Mouse (Mus musculus): ENCODE results near the gene Ccno. TPM values are rescaled to one million over a fixed set of nuclear protein-coding genes. Genes with fewer than 3 reads are reported as not detected.
"Not testable (repeated sequence)": the region's sequence is repeated elsewhere in the genome, so short reads cannot be mapped to it uniquely, and the experiment has no call there.

Gene Ccno
- total RNA-seq, 2 experiments from 2014 or later = 6.3 to 7.4 TPM

DNA sequence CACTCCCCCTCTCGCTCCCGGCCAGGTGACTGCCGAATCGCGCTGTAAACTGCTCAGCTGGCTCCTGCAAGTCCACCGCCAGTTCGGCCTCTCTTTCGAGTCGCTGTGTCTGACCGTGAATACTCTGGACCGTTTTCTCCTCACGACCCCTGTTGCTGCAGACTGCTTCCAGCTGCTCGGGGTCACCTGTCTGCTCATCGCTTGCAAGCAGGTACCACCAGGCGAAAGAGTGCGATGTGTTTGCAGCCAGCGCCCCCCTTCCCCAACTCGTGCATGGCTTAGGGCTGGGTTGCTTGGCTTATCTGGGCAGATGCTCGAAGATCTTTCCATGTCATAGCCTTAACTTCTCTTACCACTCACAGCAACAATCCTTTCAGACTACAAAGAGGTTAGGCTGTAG lies 1.3 kb downstream of the Ccno start:
- TF ChIP-seq CTCF (conservative IDR thresholded peaks at IDR 0.05) = no peak
- no peak for DNase-seq (ENCODE audit: low spot score in 2 of 2)
- Histone ChIP-seq H3K27ac (no peak overlapping the region), H3K4me3 (peak overlapping the region; percentile 77)

DNA sequence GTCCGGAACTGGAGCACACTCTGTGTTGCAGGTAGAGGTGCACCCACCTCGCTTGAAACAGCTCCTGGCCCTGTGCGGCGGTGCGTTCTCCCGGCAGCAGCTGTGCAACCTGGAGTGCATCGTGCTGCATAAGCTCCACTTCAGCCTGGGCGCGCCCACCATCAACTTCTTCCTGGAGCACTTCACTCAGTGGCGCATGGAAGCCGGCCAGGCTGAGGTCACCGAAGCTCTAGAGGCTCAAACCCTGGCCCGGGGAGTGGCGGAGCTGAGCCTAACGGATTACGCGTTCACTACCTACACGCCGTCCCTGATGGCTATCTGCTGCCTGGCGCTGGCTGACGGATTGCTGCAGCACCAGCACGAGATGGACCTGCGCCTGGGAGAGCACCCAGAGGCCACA lies 1.9 kb downstream of the Ccno start:
- no peak for DNase-seq (ENCODE audit: low spot score in 2 of 2)
- H3K4me3 ChIP-seq = no peak overlapping the region; the same call in 1 of the 2 replicates
- H3K27ac ChIP-seq = no peak overlapping the region
- TF ChIP-seq CTCF (conservative IDR thresholded peaks at IDR 0.05) = no peak

DNA sequence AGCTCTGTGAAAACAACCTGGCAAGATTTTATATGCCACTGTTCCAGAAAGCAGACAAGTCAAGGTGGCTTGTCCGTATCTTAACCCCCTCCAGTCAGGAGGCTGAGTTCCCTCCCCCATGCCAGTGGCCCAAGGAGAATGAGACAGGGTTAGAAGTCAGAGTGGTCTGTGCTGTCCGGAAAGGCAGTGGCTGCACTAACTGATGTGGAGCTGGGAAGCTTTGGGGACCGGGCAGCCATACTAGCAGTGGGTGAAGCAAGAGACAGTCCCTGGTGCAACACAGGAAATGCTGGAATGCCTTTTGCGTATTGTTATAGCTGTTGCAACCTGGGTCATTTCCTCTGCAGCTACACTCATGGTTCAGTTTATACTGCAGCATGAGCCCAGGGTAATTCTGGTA lies 2.7 kb downstream of the Ccno start:
- Histone ChIP-seq H3K27ac (no peak overlapping the region), H3K4me3 (no peak overlapping the region)
- no peak for DNase-seq (ENCODE audit: low spot score in 2 of 2)
- TF ChIP-seq CTCF (conservative IDR thresholded peaks at IDR 0.05) = no peak

DNA sequence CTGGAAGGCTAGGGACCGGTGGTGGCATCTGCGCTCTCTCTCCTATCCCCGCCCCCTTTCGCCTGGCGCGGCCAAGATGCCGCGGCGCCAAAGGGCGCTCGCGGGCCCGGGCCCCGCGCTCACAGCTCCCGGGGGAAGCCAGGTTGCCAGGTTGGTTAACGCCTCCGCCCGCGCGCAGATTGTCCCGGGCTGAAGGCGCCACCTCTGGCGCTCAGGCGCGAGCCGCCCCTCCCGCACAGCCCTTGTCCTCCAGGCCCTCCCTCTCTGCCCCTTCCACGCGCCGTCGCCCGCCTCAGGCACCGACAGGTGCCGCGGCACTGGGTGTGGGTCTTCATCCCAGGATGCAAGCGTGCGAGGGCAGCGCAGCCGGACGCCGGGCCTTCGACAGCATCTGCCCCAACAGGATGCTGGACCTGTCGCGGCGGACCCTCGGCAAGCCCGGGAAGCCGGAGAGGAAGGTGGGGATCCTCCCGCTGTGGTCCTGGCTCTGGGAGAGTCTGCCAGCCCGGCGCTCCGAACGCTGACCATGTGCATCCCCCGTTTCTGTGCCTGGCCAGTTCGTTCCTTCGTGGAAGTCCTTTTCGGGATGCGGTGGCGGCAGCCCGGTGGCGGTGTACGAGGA lies 6.0 kb downstream of the Ccno start, which contains the start of gene Mcidas:
Mcidas (plus strand) TSS at position 315 of the 622 bp plus-strand sequence.
- H3K27ac ChIP-seq = peak within 1 kb of the TSS; percentile 28; the same call in 1 of the 2 replicates
- H3K4me3 ChIP-seq = peak within 1 kb of the TSS; percentile 57
- DNase-seq (ENCODE audit: low spot score in 2 of 2) = peak in 1 of 2 experiments; percentile 11
- no peak for TF ChIP-seq CTCF (conservative IDR thresholded peaks at IDR 0.05)

DNA sequence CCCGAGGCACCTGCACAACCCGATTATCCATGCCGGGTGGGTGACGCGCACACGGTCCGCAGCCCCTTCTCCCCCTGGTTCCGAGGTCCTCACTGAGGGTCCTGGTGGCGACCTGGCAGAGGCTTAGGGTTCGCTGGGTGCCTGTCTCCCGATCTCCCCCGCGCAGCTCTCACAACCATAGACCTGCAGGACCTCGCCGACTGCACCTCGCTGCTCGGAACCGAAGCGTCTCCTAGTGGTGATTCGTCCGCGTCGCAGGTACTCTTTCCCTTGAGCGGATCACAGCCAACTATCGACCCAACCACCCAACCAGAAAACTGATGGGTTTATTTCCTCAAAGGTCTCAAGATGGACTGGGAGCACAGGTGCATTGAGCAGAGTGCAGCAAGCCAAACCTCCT lies 6.6 kb downstream of the Ccno start:
- Histone ChIP-seq H3K4me3 (peak overlapping the region; percentile 57), H3K27ac (peak overlapping the region; percentile 28; the same call in 1 of the 2 replicates)
- TF ChIP-seq CTCF (conservative IDR thresholded peaks at IDR 0.05) = peak; percentile 83
- DNase-seq (ENCODE audit: low spot score in 2 of 2) = peak; percentile 36 to 72

DNA sequence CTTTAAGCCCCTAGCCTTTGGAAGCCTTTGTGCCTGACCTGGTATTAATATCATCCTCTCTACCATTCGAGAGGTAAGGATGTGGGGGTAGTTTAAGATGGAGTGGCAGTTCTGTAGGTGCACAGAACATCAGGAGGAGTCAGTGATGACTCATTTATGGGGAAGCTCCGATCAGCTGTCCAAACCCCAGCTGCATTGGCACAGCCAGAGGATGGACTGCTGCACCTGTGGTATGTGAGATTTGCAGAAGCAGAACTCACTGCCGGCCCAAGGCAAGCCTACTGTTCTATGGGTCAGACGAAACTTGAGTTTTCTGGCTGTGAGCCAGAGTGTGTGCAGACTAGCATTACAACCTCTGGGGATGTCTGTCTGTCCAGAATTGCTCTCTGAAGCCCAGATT lies 8.8 kb downstream of the Ccno start:
- DNase-seq (ENCODE audit: low spot score in 2 of 2) = no peak
- H3K27ac ChIP-seq = no peak overlapping the region
- TF ChIP-seq CTCF (conservative IDR thresholded peaks at IDR 0.05) = no peak
- H3K4me3 ChIP-seq = no peak overlapping the region

DNA sequence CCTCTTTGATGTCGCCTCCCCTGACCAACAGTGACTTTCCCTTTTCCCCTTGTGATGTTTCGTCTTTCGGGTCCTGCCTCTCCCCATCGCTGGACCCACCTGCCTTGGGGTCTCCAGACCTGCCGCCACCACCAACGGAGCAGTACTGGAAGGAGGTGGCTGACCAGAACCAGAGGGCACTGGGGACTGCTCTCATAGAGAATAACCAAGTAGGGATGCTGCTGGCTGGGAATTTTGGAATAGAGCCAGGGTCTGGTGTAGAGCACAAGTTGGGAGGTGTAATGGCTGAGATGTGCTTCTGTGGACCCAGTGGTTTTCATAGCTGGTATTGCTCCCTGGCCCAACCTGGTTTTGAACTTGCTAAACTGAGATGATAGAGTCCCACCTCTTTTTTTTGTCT lies 9.8 kb downstream of the Ccno start:
- Histone ChIP-seq H3K27ac (no peak overlapping the region), H3K4me3 (no peak overlapping the region)
- DNase-seq (ENCODE audit: low spot score in 2 of 2) = no peak
- TF ChIP-seq CTCF (conservative IDR thresholded peaks at IDR 0.05) = no peak

DNA sequence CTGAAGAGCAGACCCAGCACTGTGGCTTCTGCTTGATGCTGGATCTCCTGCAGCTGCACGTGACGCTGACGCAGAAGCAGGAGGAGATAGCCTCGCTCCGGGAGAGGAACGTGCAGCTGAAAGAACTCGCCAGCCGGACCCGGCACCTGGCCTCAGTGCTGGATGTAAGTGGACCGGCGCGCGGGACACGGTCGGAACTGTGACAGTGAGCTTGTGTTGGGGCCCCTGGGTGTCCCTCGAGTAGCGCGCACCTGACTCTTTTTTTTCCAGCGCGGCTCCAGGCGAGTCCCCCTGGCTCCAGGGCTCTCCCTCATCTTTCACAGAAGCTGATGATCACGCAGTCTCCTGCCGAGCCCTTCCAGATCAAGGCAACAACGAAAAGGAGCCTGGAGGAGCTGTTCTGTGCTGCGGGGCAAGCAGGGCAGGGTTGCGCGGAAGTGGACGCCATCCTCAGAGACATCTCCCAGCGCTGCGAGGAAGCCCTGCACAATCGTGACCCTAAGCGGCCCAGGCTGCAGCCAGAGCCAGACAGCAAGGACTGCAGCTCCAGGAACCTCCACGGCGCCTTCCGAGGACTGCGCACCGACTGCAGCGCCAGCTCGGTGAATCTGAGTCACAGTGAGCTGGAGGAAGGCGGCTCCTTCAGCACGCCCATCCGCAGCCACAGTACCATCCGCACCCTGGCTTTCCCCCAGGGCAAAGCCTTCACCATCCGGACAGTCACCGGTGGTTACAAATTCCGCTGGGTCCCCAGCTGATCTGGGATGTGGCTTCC lies 11.0 kb downstream of the Ccno start:
- peak overlapping the region; percentile 71 for H3K27ac ChIP-seq
- peak; percentile 28 to 39 for DNase-seq (ENCODE audit: low spot score in 2 of 2)

DNA sequence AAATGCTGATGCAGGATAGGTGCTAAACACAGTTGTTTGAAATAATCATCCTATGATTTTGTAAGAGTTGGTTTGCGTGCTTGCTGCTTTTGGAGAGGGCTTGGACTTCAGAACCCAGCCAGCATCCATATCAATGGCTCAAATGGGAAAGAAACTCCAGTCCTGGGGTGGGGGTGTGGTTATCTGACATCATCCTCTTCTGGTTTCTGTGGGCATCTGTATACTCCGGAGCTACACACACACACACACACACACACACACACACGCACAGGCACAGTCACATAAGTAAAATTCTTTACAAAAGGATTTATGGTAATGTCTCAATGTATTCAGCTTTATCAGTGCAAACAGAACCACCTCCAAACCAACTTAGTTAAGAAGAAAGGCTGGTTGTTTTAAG lies 12.5 kb downstream of the Ccno start:
- no peak for TF ChIP-seq CTCF (conservative IDR thresholded peaks at IDR 0.05)
- Histone ChIP-seq H3K4me3 (no peak overlapping the region), H3K27ac (no peak overlapping the region)
- no peak for DNase-seq (ENCODE audit: low spot score in 2 of 2)

More for the DNA sequence above, 11.0 kb downstream of the Ccno start:
- no peak for TF ChIP-seq CTCF (conservative IDR thresholded peaks at IDR 0.05)
- peak overlapping the region; percentile 62 for H3K4me3 ChIP-seq

DNA sequence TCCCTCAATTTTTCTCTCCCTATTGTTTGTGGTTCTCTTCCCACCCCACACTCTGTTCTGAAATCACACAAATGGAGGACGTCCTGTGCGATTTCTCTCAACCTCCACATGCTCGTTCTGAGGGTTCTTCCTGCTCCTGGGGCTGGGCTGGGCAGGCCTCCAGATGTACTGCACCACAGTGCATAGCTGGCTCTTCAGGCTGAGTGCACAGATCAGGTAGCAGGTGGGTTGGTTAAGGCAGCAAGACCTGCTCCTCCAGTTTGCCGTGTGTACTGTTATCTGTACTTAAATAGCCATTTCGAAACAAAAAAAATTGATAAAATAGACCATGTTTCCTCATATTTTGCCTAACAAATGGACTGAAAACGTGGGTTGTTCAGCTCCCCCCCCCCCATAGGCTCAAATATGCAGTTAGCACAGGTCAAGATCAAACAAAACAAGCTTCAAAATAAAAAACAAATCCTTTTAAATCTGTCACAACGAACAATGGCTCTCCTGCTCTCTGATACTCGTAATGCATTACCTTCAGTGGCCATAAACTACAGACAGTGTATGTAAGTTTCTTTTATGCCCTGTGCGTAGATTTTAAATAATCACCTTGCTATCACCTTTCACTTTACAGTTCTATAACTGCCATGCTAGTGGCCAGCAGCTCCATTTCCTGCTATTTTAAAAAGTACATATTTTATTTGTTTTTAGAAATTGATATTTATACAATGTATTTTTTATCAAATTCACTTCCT lies 13.1 kb downstream of the Ccno start:
- no peak for DNase-seq (ENCODE audit: low spot score in 2 of 2)

DNA sequence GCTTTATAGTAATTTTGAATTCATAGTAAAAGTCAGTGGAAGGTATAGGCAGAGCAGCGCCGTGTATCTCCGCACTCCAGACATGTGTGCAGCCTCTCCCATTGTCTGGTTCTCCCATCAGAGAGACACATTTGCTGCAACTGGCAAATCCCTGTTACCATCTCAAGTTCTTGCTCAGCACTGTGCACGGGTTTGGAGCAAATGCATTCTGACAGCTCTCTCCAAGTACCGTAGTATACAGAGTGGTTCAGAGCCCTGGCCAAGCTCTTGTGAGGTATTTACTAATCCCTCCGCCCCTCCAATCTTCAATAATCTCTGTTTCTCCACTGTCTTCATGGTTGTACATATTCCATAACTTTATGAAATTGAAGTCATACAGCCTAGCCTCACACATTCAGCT lies 25.1 kb downstream of the Ccno start:
- no peak overlapping the region; the same call in 1 of the 2 replicates for H3K4me3 ChIP-seq
- no peak for DNase-seq (ENCODE audit: low spot score in 2 of 2)
- no peak overlapping the region for H3K27ac ChIP-seq
- no peak for TF ChIP-seq CTCF (conservative IDR thresholded peaks at IDR 0.05)

More for the DNA sequence above, 13.1 kb downstream of the Ccno start:
- H3K4me3 ChIP-seq = no peak overlapping the region
- no peak for TF ChIP-seq CTCF (conservative IDR thresholded peaks at IDR 0.05)
- no peak overlapping the region for H3K27ac ChIP-seq

DNA sequence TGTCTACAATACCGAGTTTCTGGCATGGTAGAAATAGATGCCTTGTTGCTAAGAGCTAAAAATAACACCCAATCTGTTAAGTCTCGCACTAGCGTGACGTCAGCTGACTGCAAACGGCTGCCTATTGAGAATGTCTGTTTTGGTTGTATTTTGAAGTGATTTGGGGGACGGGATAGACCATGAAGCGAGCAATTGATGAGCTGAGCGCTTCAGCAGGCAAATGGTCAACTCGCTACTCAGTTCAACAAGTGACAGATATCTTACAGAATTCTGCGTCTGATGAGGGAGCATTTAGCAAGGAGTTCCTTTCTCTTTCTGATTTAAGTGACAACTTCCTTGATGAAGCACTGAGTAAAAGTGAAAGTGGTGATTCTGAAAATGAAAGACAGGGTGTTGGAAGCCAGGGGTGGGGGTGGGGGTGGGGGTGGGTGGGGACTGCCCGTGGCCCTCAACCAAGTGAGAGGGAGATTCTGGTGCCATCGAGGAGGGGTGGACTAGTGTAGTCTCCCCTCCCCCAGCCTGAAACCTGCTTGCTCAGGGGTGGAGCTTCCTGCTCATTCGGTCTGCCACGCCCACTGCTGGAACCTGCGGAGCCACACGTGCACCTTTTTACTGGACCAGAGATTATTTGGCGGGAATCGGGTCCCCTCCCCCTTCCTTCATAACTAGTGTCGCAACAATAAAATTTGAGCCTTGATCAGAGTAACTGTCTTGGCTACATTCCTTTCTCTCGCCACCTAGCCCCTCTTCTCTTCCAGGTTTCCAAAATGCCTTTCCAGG lies 25.8 kb downstream of the Ccno start:
- not testable (repeated sequence) for DNase-seq (ENCODE audit: low spot score in 2 of 2); H3K27ac ChIP-seq
- peak overlapping the region; percentile 37; the same call in 1 of the 2 replicates for H3K4me3 ChIP-seq
